Mouse (Mus musculus) heart, postnatal 0 days (tissue): ENCODE results near the gene Cpt2.

Experiments
- CTCF ChIP-seq: IDR thresholded peaks from 2 replicates; pipeline ENCODE4 v1.5.1; 2016; ENCODE audit warnings: antibody characterized with exemption, control low read depth, low read depth
- EP300 ChIP-seq: IDR thresholded peaks from 2 replicates; pipeline ENCODE4 v1.6.1; 2016; ENCODE audit warnings: antibody characterized with exemption, low read depth

DNA sequence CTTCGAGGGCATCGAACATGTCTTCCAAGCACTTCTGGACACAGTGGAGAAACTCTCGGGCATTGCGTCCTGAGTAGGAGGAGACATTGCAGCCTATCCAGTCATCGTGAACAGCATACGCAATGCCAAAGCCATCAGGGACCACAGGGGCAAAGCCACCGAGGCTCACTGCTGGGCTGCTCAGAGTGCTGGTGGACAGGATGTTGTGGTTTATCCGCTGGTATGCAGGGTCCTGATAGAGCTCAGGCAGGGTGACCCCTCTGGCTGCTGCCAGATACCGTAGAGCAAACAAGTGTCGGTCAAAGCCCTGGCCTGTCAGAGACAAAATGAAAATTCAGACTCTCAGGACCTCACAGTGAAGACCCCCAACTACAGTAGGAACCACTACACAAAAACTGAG, 19.2 kb downstream of the Cpt2 start:
- no peak for TF ChIP-seq CTCF
- no peak for TF ChIP-seq EP300
